Mouse (Mus musculus) C2C12 (cell line): ENCODE results near the gene Cdk15. TPM values are rescaled to one million over a fixed set of nuclear protein-coding genes. Genes with fewer than 3 reads are reported as not detected.

Experiments used
- H3K27me3 ChIP-seq: one replicate; pipeline ENCODE4 v1.6.1; 2011; ENCODE audit not compliant: control insufficient read depth, insufficient read depth, insufficient read length
- H3K36me3 ChIP-seq: one replicate; pipeline ENCODE4 v1.6.1; 2011; ENCODE audit not compliant: control insufficient read depth, insufficient read depth
- H3K4me3 ChIP-seq: one replicate; pipeline ENCODE4 v1.5.1; 2011; ENCODE audit warnings: mild to moderate bottlenecking, control low read depth; ENCODE audit not compliant: poor library complexity, insufficient read depth, severe bottlenecking
- H3K79me2 ChIP-seq: one replicate; pipeline ENCODE4 v1.6.1; 2011; ENCODE audit not compliant: control insufficient read depth, insufficient read depth
- H3K79me3 ChIP-seq: one replicate; pipeline ENCODE4 v1.6.1; 2011; ENCODE audit warnings: low read depth, control low read depth
- H3ac ChIP-seq: one replicate; pipeline ENCODE3; 2011; ENCODE audit warnings: low read depth; ENCODE audit not compliant: control insufficient read depth, insufficient read length
- CEBPB ChIP-seq: IDR thresholded peaks from one replicate; pipeline ENCODE4 v1.6.1; 2011; ENCODE audit warnings: low read depth, mild to moderate bottlenecking, control low read depth, moderate library complexity
- CTCF ChIP-seq: IDR thresholded peaks from one replicate; pipeline ENCODE4 v1.5.1; 2011; ENCODE audit not compliant: control insufficient read depth, insufficient read depth, insufficient read length
- FOSL1 ChIP-seq: IDR thresholded peaks from one replicate; pipeline ENCODE4 v1.8.0; 2011; ENCODE audit warnings: mild to moderate bottlenecking, low read length; ENCODE audit not compliant: poor library complexity, insufficient read depth, severe bottlenecking
- MAX ChIP-seq: IDR thresholded peaks from one replicate; pipeline ENCODE4 v1.6.1; 2011; ENCODE audit warnings: mild to moderate bottlenecking, control low read depth
- MYOD1 ChIP-seq: IDR thresholded peaks from one replicate; pipeline ENCODE4 v1.6.1; 2011; ENCODE audit warnings: low read depth; ENCODE audit not compliant: control insufficient read depth, insufficient read length
- MYOG ChIP-seq: IDR thresholded peaks from one replicate; pipeline ENCODE4 v1.6.1; 2011; ENCODE audit not compliant: control insufficient read depth, insufficient read length; ENCODE audit errors: extremely low read depth
- USF1 ChIP-seq: IDR thresholded peaks from one replicate; pipeline ENCODE4 v1.6.1; 2011; ENCODE audit warnings: low read depth, mild to moderate bottlenecking, control low read depth, moderate library complexity
- polyA plus RNA-seq: library from polyadenylated mRNA; unstranded; fragments of >200 nt; fragmentation: generic; extraction: Trizol; gene quantifications from one replicate; pipeline ENCODE4 v1.2.1, GENCODE M21; 2012; ENCODE audit warnings: missing spikeins

Gene Cdk15
- polyA plus RNA-seq, 1 experiment: 0.05 TPM

DNA sequence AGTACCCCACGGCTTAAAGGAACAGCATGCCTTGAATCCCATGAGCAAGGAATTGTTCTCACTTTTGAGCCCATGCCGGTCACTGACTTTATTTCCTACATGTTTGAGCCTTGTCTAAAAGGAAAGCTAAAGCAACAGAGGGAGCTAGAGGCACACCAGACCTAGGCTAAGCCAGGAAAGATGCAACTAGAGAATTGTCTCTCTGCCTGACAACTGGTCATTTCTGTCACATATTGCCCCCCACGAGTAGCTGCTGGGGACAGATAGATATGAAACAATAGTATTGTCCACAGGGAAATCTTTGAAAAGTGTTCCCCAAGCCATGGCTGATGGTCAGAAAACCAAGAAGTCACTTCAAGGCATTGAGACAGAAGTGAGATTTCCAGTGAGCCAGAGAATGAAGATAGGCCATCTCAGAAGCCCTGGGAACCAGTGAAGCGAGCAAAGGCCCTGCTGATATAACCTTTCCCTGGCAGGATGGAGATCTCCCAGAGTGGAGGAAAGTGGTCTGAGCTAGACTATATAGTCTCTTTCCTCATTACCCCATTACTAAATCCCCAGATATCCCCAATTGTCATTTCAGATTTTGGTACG is 54.7 kb downstream of the Cdk15 start:
- H3K27me3 ChIP-seq: no peaks in the 10 kb centered on the region
- TF ChIP-seq CTCF (no peak), USF1 (no peak)

DNA sequence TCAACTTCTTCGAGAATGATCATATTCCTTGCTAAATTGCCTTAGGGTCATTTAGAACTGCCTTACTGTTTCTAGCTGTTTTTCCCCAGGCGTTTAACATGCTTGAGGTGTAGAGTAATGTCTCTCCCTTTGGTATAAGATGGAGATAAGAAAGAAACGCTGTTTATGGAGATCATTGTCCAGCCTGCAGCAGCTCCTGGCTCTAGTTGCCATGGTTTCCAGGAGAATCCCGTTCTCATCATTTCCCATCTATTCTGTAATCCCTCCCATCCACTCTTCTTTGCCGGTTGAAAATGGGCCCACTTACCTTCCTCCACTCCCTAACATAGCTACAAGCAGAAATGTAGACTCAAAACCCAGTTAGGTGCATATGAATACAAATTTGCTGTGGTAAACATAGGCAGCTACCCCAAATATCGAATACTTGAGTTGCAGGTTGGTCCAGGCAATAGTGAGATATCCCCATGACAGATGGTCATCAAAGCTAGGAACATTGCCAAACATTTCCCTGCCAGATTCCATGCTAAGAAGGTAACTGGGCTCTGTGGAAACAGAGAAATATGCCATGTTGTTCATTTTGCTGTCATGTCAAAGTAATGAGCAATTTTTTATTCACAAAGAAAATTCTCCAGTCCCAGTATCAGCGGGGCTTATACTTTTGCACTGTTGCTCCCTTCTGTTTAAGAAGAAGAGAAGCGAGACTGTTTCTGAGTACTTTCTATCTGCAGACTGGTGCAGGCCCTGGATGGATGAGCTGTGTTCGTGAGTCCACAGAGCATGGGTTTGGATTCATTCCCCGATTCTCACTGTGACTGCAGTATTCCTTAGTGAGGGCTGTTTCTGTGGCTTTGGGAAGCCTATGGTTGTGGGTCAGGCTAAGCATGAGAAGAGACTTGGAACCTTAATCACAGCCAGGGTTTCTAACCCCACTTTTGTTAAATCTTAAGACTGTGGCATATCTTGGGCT is 55.8 kb downstream of the Cdk15 start:
- Histone ChIP-seq H3K4me3 (no peak overlapping the region), H3K27me3 (no peaks in the 10 kb centered on the region), H3K79me2 (no peaks in the 10 kb centered on the region), H3K36me3 (no peaks in the 10 kb centered on the region), H3K79me3 (no peaks in the 10 kb centered on the region), H3ac (no peak overlapping the region)
- no peak for TF ChIP-seq MAX
- TF ChIP-seq MYOG: no peak
- no peak for TF ChIP-seq USF1
- TF ChIP-seq MYOD1: no peak
- TF ChIP-seq CTCF: no peak
- TF ChIP-seq FOSL1: no peak
- no peak for TF ChIP-seq CEBPB

More for the DNA sequence above, 54.7 kb downstream of the Cdk15 start:
- no peaks in the 10 kb centered on the region for H3K36me3 ChIP-seq
- no peaks in the 10 kb centered on the region for H3K79me3 ChIP-seq
- no peak overlapping the region for H3K4me3 ChIP-seq
- no peak overlapping the region for H3ac ChIP-seq
- no peaks in the 10 kb centered on the region for H3K79me2 ChIP-seq

DNA sequence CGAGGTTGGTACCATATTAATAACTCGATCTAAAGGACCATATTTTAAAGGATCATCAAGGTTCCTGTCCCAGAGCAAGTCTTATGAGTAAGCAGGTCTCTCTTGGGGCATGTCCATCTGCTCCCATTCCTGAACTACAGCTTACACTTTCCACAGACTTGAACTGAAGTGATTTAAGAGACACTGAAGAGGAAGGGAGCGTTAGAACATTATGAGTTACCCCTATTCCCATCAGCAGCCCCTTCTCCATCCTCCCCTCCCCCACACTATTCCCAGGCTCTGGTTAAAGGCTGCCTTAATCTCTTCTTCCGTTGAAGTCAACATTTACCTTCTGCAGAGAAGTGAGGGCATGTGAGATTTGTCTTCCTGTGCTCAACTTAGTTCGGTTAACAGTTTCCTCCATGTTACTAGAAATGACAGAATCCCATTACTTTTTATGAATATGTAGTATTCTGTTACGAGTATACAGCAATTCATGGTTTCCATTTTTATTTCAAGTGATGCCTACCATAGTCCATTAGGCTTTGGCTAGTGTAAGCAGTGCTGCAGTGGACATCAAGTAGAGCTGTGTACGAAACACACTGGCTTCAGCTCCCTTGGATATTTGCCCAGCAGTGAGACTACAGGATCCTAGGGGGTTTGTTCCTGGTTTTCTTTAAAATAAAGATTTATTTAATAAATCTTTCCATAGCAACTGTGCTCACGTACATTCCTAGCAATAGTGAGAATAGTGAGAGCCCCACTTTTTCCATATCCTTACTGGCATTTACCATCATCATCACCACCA is 56.6 kb downstream of the Cdk15 start:
- Histone ChIP-seq H3K4me3 (no peak overlapping the region), H3K79me2 (no peaks in the 10 kb centered on the region), H3K36me3 (no peaks in the 10 kb centered on the region), H3K79me3 (no peaks in the 10 kb centered on the region), H3K27me3 (no peaks in the 10 kb centered on the region), H3ac (no peak overlapping the region)
- TF ChIP-seq CEBPB (no peak), CTCF (no peak), FOSL1 (no peak), MAX (no peak), MYOD1 (no peak), USF1 (no peak), MYOG (no peak)

DNA sequence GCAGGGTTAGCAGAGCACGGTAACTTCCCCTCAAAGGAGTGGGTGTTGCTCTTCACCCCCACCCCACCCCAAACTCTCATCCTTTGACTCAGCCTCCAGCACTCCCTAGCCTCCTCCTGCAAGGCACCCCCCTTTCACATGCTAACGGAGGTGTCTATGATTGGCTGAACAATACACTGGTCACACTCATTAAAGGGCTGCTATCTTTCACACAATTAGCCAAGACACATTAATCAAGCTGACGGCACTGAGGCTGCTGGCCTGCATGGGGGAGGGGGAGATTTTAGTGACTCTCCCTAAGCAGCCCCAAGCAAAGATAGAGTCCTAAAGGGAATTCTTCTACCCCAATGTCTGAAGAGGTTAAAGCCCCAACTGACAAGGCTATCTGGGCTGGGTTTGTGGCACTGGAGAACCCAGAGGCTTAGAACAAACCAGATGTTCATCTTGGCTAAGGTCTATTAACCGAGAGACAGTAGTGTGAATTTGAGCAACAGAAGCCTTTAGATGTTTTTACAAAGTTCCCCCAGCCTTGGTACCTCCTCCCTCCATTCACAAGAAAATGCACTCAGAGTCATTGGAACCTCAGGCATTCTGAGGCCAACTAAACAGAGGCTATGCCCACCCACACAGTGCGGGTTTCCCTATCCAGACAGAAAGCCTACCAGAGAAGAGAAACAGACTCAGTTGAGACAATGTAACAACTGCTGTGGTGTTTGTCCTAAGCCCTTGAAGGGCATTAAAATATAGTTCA is 58.5 kb downstream of the Cdk15 start:
- Histone ChIP-seq H3K36me3 (no peaks in the 10 kb centered on the region), H3K4me3 (no peak overlapping the region), H3K27me3 (no peaks in the 10 kb centered on the region), H3ac (no peak overlapping the region), H3K79me3 (no peaks in the 10 kb centered on the region), H3K79me2 (no peaks in the 10 kb centered on the region)
- no peak for TF ChIP-seq MAX
- no peak for TF ChIP-seq MYOD1
- no peak for TF ChIP-seq CEBPB
- TF ChIP-seq FOSL1: no peak
- no peak for TF ChIP-seq USF1
- TF ChIP-seq CTCF: no peak
- TF ChIP-seq MYOG: no peak

DNA sequence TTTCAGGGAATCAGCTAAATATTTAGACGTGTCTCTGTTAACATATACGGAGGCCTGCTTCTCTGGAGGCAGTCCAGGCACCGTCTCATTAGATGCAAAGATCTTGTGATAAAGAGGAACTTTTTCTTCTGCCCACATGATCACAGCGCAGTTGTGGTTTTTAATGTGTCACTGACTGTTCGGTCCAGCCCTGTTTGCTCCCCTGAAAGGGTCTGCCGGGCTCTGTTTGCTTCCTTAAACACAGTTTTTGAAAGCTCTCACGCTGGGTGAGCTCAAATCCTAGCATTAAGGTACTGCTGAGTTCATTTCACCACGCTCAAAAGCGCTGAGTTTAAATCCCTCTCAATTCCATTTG is 59.3 kb downstream of the Cdk15 start:
- TF ChIP-seq MYOG (no peak), USF1 (no peak), CTCF (no peak), FOSL1 (no peak), MAX (no peak), CEBPB (no peak)
- Histone ChIP-seq H3K79me3 (no peaks in the 10 kb centered on the region), H3K79me2 (no peaks in the 10 kb centered on the region), H3ac (no peak overlapping the region), H3K4me3 (no peak overlapping the region), H3K27me3 (no peaks in the 10 kb centered on the region), H3K36me3 (no peaks in the 10 kb centered on the region)
